8 mouse cellular contexts compared by ENCODE assay signal in genomic region chr5:25609911-25610310, GRCm38 (mm10).
DNase-seq lines count a peak whose midpoint lies in the region; ATAC-seq and TF ChIP-seq lines count a peak whose summit lies in the region.

No protein-coding gene starts in this region.

- TF ChIP-seq CTCF in gastrocnemius, adult 2 months (IDR thresholded peaks at IDR 0.05), result no peak

- H3K27ac ChIP-seq in embryonic facial prominence, embryonic 13.5 days, result peak overlapping the region; percentile 51; the same call in 1 of the 2 replicates
- H3K27ac ChIP-seq in neural tube, embryonic 14.5 days (ENCODE audit: low read depth, low read length), result no peak overlapping the region
- H3K27ac ChIP-seq in gastrocnemius, adult 2 months, result no peak overlapping the region

- H3K4me1 ChIP-seq in embryonic facial prominence, embryonic 13.5 days, result 0 out of 2 replicates have a peak, but pooled peaks cover 2% of the 10 kb centered on the region
- H3K4me1 ChIP-seq in neural tube, embryonic 14.5 days (ENCODE audit: control insufficient read depth, insufficient read depth, low read length), result no peaks in the 10 kb centered on the region

- peak; percentile 47 for DNase-seq in embryo, embryonic 10 days (ENCODE audit: low spot score)
- DNase-seq in embryo, embryonic 9.5 days (ENCODE audit: extremely low spot score), result no peak
- peak; percentile 62 for DNase-seq in layer of hippocampus, adult 11-12 months (ENCODE audit: low spot score)
- no peak for DNase-seq in gastrocnemius, adult 2 months
- no peak for DNase-seq in yolk sac, embryonic 10.5 days (ENCODE audit: low spot score)

- no peaks in the 10 kb centered on the region for H3K36me3 ChIP-seq in embryonic facial prominence, embryonic 13.5 days
- no peaks in the 10 kb centered on the region for H3K36me3 ChIP-seq in neural tube, embryonic 14.5 days (ENCODE audit: control insufficient read depth, insufficient read depth, low read length)

- no peak overlapping the region for H3K4me2 ChIP-seq in embryonic facial prominence, embryonic 13.5 days
- H3K4me2 ChIP-seq in neural tube, embryonic 14.5 days (ENCODE audit: low read depth, low read length), result no peak overlapping the region

- no peaks in the 10 kb centered on the region for H3K9me3 ChIP-seq in embryonic facial prominence, embryonic 13.5 days
- no peaks in the 10 kb centered on the region for H3K9me3 ChIP-seq in neural tube, embryonic 14.5 days (ENCODE audit: control insufficient read depth, low read length)

- no peak overlapping the region for H3K4me3 ChIP-seq in embryonic facial prominence, embryonic 13.5 days
- no peak overlapping the region for H3K4me3 ChIP-seq in neural tube, embryonic 14.5 days (ENCODE audit: low read depth, low read length)
- no peak overlapping the region for H3K4me3 ChIP-seq in gastrocnemius, adult 2 months

- no peak overlapping the region for H3K9ac ChIP-seq in embryonic facial prominence, embryonic 13.5 days
- no peak overlapping the region for H3K9ac ChIP-seq in neural tube, embryonic 14.5 days (replicated peaks; ENCODE audit: low read depth, low read length)

- ATAC-seq in embryonic facial prominence, embryonic 13.5 days (ENCODE audit: insufficient number of reproducible peaks, insufficient read depth, low FRiP score, low TSS enrichment, low read depth), result no peak
- ATAC-seq in neural tube, embryonic 14.5 days (ENCODE audit: low read depth), result peak; percentile 81; the same call in 1 of the 2 replicates
- ATAC-seq in megakaryocyte progenitor cell, adult 5-6 weeks (replicated peaks; ENCODE audit: poor library complexity), result no peak

- intact Hi-C loops in gastrocnemius, adult 2 months (cut with DNase I), result loop anchor here (10.0 kb wide), 1 partner anchor 185 kb away; no protein-coding TSS in a partner anchor

- no peaks in the 10 kb centered on the region for H3K27me3 ChIP-seq in embryonic facial prominence, embryonic 13.5 days
- no peaks in the 10 kb centered on the region for H3K27me3 ChIP-seq in neural tube, embryonic 14.5 days (ENCODE audit: control insufficient read depth, insufficient read depth, low read length)

- WGBS in embryonic facial prominence, embryonic 13.5 days, result 15% methylated on average over 9 of the region's 9 CpGs
- WGBS in neural tube, embryonic 14.5 days, result 10% methylated on average over 9 of the region's 9 CpGs

Comparison
In these comparisons a context has a peak if more than half of its experiments do, and no peak if none do; other contexts are left out.
1. DNase-seq: peak in embryo, embryonic 10 days (single experiment) and layer of hippocampus, adult 11-12 months (single experiment); none in embryo, embryonic 9.5 days (single experiment), gastrocnemius, adult 2 months (single experiment) and yolk sac, embryonic 10.5 days (single experiment).